Mouse (Mus musculus) CH12.LX (cell line): ENCODE measurements at regions not wholly inside any gene's neighbourhood (a gene's known extent, or its start where the extent isn't known, plus 50 kb on each side); places are given as distances from the start of the nearest gene placed in this dataset.

Source experiments
- BHLHE40 ChIP-seq: IDR thresholded peaks from 2 replicates; pipeline ENCODE4 v1.6.1; 2011; ENCODE audit warnings: mild to moderate bottlenecking, low read depth, low read length, improper control_type of control experiment
- CHD2 ChIP-seq: IDR thresholded peaks from 2 replicates; pipeline ENCODE4 v1.6.1; 2011; ENCODE audit warnings: low read length, improper control_type of control experiment
- CTCF ChIP-seq, 2 experiments: IDR thresholded peaks in 1 of 2; conservative IDR thresholded peaks in 1 of 2; 2 replicates each; pipeline ENCODE4 v1.5.1; 2011 to 2012; ENCODE audit warnings: low read depth in 2 of 2, low read length in 2 of 2, improper control_type of control experiment in 1 of 2, inconsistent platforms in 1 of 2, mild to moderate bottlenecking in 1 of 2, moderate library complexity in 1 of 2
- E2F4 ChIP-seq: IDR thresholded peaks from 2 replicates; pipeline ENCODE4 v1.6.1; 2011; ENCODE audit warnings: low read depth, low read length, improper control_type of control experiment; ENCODE audit not compliant: insufficient replicate concordance
- EP300 ChIP-seq: IDR thresholded peaks from 2 replicates; pipeline ENCODE4 v1.6.1; 2011; ENCODE audit warnings: low read length, improper control_type of control experiment
- JUND ChIP-seq: conservative IDR thresholded peaks from 2 replicates; pipeline ENCODE4 v1.6.1; 2011; ENCODE audit warnings: low read depth, low read length, improper control_type of control experiment
- MAFK ChIP-seq: IDR thresholded peaks from 2 replicates; pipeline ENCODE4 v1.6.1; 2011; ENCODE audit warnings: low read length, improper control_type of control experiment; ENCODE audit not compliant: insufficient replicate concordance
- NELFE ChIP-seq: IDR thresholded peaks from 2 replicates; pipeline ENCODE4 v1.6.1; 2011; ENCODE audit warnings: low read depth, low read length, improper control_type of control experiment
- PAX5 ChIP-seq: IDR thresholded peaks from 2 replicates; pipeline ENCODE4 v1.6.1; 2012; ENCODE audit warnings: low read length, inconsistent platforms, mixed read lengths
- POLR2A ChIP-seq: IDR thresholded peaks from 2 replicates; pipeline ENCODE4 v1.6.1; 2011; ENCODE audit warnings: low read depth, mild to moderate bottlenecking, improper control_type of control experiment, low read length
- SIN3A ChIP-seq: IDR thresholded peaks from 2 replicates; pipeline ENCODE4 v1.6.1; 2012; ENCODE audit warnings: low read length, improper control_type of control experiment, inconsistent platforms

DNA sequence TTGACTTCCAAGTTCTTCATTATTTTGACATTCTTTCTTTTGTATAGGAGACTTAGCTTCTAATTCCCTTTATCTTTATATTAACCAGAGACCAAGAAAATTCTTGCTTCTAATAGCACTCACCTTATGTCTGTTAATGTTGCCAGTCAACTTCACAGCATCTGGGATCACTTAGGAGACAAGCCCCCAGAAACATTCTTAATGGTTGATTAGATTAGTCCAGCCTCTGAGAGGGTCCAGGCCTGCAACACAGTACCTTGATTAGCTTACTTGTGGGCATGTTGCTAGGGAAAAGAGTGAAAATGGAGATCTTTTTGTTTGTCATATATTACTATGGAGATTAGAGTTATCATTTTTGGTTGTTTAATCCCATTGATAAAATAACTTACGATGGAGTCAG is 778.8 kb downstream of the Brinp3 start:
- TF ChIP-seq BHLHE40 (no peak), POLR2A (no peak), CHD2 (no peak), CTCF (conservative IDR thresholded peaks at IDR 0.05 in 1 of 2, IDR thresholded peaks at IDR 0.05 in 1 of 2; ENCODE audit: low read depth in 2 of 2, low read length in 2 of 2) (no peak), JUND (no peak), NELFE (no peak), PAX5 (no peak), E2F4 (no peak), MAFK (no peak), EP300 (no peak), SIN3A (no peak)
